Mouse (Mus musculus) c-Kit-positive CD71-positive TER-119-positive erythroid progenitor cells, embryonic 14.5 days (primary cell): ENCODE measurements around the gene D430041D05Rik.

Experiments used
- DNase-seq: peaks from one replicate; pipeline ENCODE4 v3.0.0-alpha.2; 2013; ENCODE audit warnings: low spot score

The D430041D05Rik gene

GRCm38 (mm10) chr2:104153876-104154275, 256.9 kb downstream of the D430041D05Rik start:
- no peak for DNase-seq

GRCm38 (mm10) chr2:104153345-104153744, 257.5 kb downstream of the D430041D05Rik start:
- no peak for DNase-seq

- DNase-seq = no peak
Measured at GRCm38 (mm10) chr2:104150608-104151397, 260.0 kb downstream of the D430041D05Rik start.

GRCm38 (mm10) chr2:104147910-104148561, 262.8 kb downstream of the D430041D05Rik start:
- no peak for DNase-seq

GRCm38 (mm10) chr2:104145983-104146382, 264.8 kb downstream of the D430041D05Rik start:
- DNase-seq = peak; percentile 72

- DNase-seq = no peak
Measured at GRCm38 (mm10) chr2:104144004-104144403, 266.8 kb downstream of the D430041D05Rik start.

GRCm38 (mm10) chr2:104142140-104142539, 268.7 kb downstream of the D430041D05Rik start:
- no peak for DNase-seq

- no peak for DNase-seq
Measured at GRCm38 (mm10) chr2:104135920-104136319, 274.9 kb downstream of the D430041D05Rik start.

- DNase-seq = peak; percentile 80
Measured at GRCm38 (mm10) chr2:104134150-104135056, 276.4 kb downstream of the D430041D05Rik start.

- DNase-seq = no peak
Measured at GRCm38 (mm10) chr2:104133042-104133810, 277.6 kb downstream of the D430041D05Rik start.

GRCm38 (mm10) chr2:104132266-104132859, 278.4 kb downstream of the D430041D05Rik start:
- DNase-seq = no peak

- peak; percentile 48 for DNase-seq
Measured at GRCm38 (mm10) chr2:104130969-104131368, 279.8 kb downstream of the D430041D05Rik start.

- peak; percentile 82 for DNase-seq
Measured at GRCm38 (mm10) chr2:104130165-104130564, 280.6 kb downstream of the D430041D05Rik start.

GRCm38 (mm10) chr2:104128803-104129531, 281.8 kb downstream of the D430041D05Rik start:
- DNase-seq = no peak

GRCm38 (mm10) chr2:104124071-104124470, 286.7 kb downstream of the D430041D05Rik start:
- peak; percentile 68 for DNase-seq

GRCm38 (mm10) chr2:104123540-104123939, 287.3 kb downstream of the D430041D05Rik start:
- DNase-seq = peak; percentile 64

- DNase-seq = peak; percentile 99
Measured at GRCm38 (mm10) chr2:104122505-104123378, 288.1 kb downstream of the D430041D05Rik start, which contains the start of gene A930018P22Rik. Gene A930018P22Rik, plus strand, starts transcription at chr2:104122769.

- DNase-seq = peak; percentile 92
Measured at GRCm38 (mm10) chr2:104121681-104122504, 288.9 kb downstream of the D430041D05Rik start.
